In the genomic region with DNA sequence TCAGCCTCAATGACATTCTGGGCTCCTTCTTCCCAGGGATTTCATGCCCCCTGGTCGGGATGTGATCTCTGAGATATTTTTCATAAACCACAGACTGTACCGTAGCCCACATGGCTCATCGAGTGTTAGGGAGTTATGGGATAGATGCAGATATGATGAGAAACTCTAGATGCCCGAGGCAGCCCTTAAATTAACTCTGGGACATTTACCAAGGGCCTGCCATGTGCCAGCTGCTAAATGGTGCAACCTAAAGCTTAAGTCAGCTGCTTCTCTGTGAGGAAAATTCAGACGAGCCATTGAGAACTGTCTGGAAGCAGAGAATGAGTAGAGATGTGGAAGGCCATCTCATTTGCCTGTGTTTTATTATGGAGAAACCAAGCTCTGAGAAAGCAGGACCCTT, we compare ENCODE assay signal across 22 mouse cellular contexts.
DNase-seq lines count a peak whose midpoint lies in the region; ATAC-seq and TF ChIP-seq lines count a peak whose summit lies in the region.
"Had no signal": no experiment of that assay in that cellular context is flagged by ENCODE, and none has a peak within 500 bp of the region (broad histone marks: within the 10 kb centered on the region; RNA-seq: fewer than 3 reads in every experiment).

No protein-coding gene starts in this region.

- POLR2A ChIA-PET in Patski (lab: Charles Lee), result no interaction called here

- H3K27ac ChIP-seq in embryonic facial prominence, embryonic 14.5 days (replicated peaks; ENCODE audit: low read depth, low read length), result no peak overlapping the region
- H3K27ac ChIP-seq: embryonic facial prominence, embryonic 15.5 days; forebrain, embryonic 10.5 days; forebrain, embryonic 15.5 days; heart, adult 2 months; heart, embryonic 15.5 days; hindbrain, embryonic 10.5 days; hindbrain, embryonic 14.5 days; intestine, embryonic 15.5 days had no signal

- no peaks in the 10 kb centered on the region for H3K27me3 ChIP-seq in Patski
- H3K27me3 ChIP-seq in embryonic facial prominence, embryonic 14.5 days (replicated peaks; ENCODE audit: control insufficient read depth, insufficient read depth, low read length), result no peaks in the 10 kb centered on the region
- H3K27me3 ChIP-seq: embryonic facial prominence, embryonic 15.5 days; forebrain, embryonic 15.5 days; heart, embryonic 15.5 days; intestine, embryonic 15.5 days had no signal

- H3K36me3 ChIP-seq in embryonic facial prominence, embryonic 14.5 days (ENCODE audit: control insufficient read depth, insufficient read depth, low read length), result no peaks in the 10 kb centered on the region
- H3K36me3 ChIP-seq: embryonic facial prominence, embryonic 15.5 days; forebrain, embryonic 10.5 days; forebrain, embryonic 15.5 days; heart, embryonic 15.5 days; hindbrain, embryonic 10.5 days; intestine, embryonic 15.5 days had no signal

- ATAC-seq in Patski, result no peak
- peak; percentile 33; the same call in 1 of the 2 replicates for ATAC-seq in embryonic facial prominence, embryonic 14.5 days (ENCODE audit: low read depth)
- ATAC-seq: forebrain, embryonic 15.5 days; intestine, embryonic 15.5 days had no signal

- DNase-seq in gastrocnemius, adult 18-20 months (ENCODE audit: low spot score), result peak; percentile 62
- no peak for DNase-seq in gastrocnemius, postnatal 4 days (ENCODE audit: low spot score in 2 of 2)
- DNase-seq in 3T3-L1 (ENCODE audit: low read depth, low spot score) (peak; percentile 72), Patski (ENCODE audit: low read depth, low spot score) (peak; percentile 49)
- peak; percentile 74 for DNase-seq in embryonic facial prominence, embryonic 14.5 days (ENCODE audit: low spot score)
- no peak for DNase-seq in cerebellum, adult 9-11 months
- no peak for DNase-seq in spleen, adult 18-20 months
- DNase-seq: adrenal gland, postnatal 14 days; cerebellum, adult 2 months; cerebellum, postnatal 25 days; gastrocnemius, postnatal 36 days; heart, adult 2 months; kidney, adult 2 months had no signal

- CTCF ChIA-PET in Patski (lab: Charles Lee), result no interaction called here

- no peak overlapping the region for H3K4me2 ChIP-seq in embryonic facial prominence, embryonic 14.5 days (ENCODE audit: low read depth, low read length)
- H3K4me2 ChIP-seq: embryonic facial prominence, embryonic 15.5 days; forebrain, embryonic 15.5 days; heart, embryonic 11.5 days; heart, embryonic 15.5 days; hindbrain, embryonic 14.5 days; intestine, embryonic 15.5 days had no signal

- no peak for TF ChIP-seq CTCF in Patski (IDR thresholded peaks at IDR 0.05)

- in situ Hi-C loops in Patski (cut with MboI; ENCODE audit: low pct_unique_long_range_greater_than_20kb), result loop anchor here (10.0 kb wide), 1 partner anchor 609 kb away; no protein-coding TSS in a partner anchor

- H3K4me3 ChIP-seq in embryonic facial prominence, embryonic 14.5 days (ENCODE audit: low read depth, low read length), result no peak overlapping the region
- H3K4me3 ChIP-seq: embryonic facial prominence, embryonic 15.5 days; erythroblast, embryonic 14.5 days; forebrain, embryonic 10.5 days; forebrain, embryonic 15.5 days; heart, adult 2 months; heart, embryonic 15.5 days; hindbrain, embryonic 10.5 days; intestine, embryonic 15.5 days had no signal

- no peaks in the 10 kb centered on the region for H3K9me3 ChIP-seq in embryonic facial prominence, embryonic 14.5 days (ENCODE audit: control insufficient read depth, low read length)
- H3K9me3 ChIP-seq: embryonic facial prominence, embryonic 15.5 days; forebrain, embryonic 10.5 days; forebrain, embryonic 15.5 days; heart, embryonic 15.5 days; hindbrain, embryonic 10.5 days; intestine, embryonic 15.5 days had no signal

- peaks cover 8% of the 10 kb centered on the region for H3K4me1 ChIP-seq in embryonic facial prominence, embryonic 14.5 days (ENCODE audit: control insufficient read depth, insufficient read depth, low read length)
- H3K4me1 ChIP-seq: forebrain, embryonic 10.5 days; forebrain, embryonic 15.5 days; intestine, embryonic 15.5 days had no signal

- no peak overlapping the region for H3K9ac ChIP-seq in embryonic facial prominence, embryonic 14.5 days (ENCODE audit: low read depth, low read length)
- H3K9ac ChIP-seq: embryonic facial prominence, embryonic 15.5 days; forebrain, embryonic 15.5 days; heart, embryonic 15.5 days; hindbrain, embryonic 14.5 days; intestine, embryonic 15.5 days had no signal

- 57% methylated on average over 5 of the region's 5 CpGs for WGBS in embryonic facial prominence, embryonic 14.5 days

Comparison
In these comparisons a context has a peak if more than half of its experiments do, and no peak if none do; other contexts are left out.
1. DNase-seq: peak in gastrocnemius, adult 18-20 months (single experiment), 3T3-L1 (single experiment), Patski (single experiment) and embryonic facial prominence, embryonic 14.5 days (single experiment); none in gastrocnemius, postnatal 4 days (0 of 2), cerebellum, adult 9-11 months (single experiment) and spleen, adult 18-20 months (0 of 2).